Mouse (Mus musculus): ENCODE measurements around the gene Ttc38.
A peak's percentile ranks its signal among the peaks of the same experiment; 100 is the strongest.

Gene Ttc38

DNA sequence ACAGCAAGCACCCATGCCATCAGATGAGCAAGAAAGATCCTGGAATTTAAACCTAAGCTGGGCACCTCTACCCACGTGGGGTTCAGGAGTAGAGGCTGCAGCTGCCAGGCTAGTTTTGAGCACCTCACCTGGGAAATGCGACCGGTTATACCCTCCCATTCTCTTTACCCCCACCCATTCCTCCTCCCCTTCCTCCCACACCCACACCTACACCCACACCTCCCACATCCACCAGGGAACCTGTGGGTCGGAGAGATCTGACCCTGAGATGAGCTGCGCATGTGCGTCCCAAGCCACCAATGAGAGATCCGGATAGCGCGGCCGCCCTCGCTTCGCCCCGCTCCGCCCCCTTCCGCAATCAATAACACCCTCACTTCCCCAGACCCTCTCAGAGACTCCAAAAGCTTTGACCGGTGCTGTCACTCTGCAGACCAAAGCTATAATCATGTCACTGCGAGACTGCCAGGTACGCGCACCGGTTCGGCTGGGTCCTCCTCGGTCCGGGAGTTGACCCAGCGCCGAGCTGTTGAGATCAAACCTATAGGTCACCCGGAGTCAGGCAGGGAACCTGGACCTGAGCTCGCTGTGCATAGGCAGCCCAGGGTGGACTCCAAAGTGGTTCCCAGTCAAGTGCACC is at the start of gene Ttc38:
Ttc38 (plus strand) TSS at position 353 of the 637 bp plus-strand sequence.
- peak; percentile 89 for DNase-seq (ENCODE audit: low spot score)

DNA sequence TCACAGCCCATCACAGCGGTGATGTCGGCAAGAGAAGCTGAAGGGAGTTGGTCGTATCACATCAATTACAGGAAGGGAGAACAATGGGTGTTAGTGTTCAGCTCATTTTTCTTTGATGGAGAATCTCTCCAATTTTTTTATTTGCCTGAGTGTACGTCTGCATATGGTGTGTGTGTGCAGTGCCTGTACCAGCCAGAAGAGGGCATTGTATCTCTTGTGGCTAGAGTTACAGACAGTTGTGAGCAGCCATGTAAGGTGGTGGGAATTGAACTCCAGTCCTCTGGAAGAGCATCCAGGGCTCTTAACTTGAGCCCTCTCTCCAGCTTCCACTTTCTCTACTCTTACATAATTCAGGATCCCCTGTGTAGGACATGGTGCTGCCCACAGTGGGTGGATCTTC is 49.0 kb upstream of the Ttc38 start:
- DNase-seq (ENCODE audit: low spot score) = no peak

DNA sequence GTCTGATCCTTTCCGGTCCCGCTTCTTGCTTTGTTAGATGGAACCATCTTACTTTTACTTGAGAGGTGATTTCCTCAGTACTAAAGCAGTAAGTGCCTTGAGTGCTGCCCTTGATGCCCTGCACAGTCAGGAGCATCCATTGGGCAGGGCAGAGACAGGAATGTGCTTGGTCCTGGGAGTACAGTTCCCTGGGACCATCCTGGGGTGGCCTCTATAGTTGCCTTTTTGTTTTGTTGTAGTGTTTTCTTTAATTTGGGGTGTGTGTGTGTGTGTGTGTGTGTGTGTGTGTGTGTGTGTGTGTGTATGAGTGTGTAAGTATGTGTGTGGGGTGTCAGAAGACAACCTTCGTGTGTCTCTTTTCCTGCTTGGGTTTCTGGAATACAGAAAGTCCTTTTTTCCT is 47.8 kb upstream of the Ttc38 start:
- no peak for DNase-seq (ENCODE audit: low spot score)

DNA sequence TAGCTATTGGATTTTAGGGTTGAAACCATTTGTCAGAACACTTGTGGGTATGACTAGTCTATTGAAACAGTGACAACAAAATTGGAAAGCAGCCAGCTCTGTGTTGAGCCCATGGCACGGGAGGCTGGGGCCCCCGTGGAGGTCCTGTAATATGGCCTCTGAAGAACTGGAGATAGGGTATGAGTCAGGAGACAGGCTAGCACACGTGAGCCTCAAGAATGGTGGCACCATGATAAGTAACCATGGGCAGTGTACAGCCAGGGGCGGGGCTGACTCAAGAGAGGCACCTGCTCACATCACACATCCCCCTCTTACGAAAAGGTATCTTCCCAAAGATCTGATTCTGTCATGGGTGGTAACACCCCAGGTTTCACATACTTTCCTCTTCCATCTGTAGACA is 45.4 kb upstream of the Ttc38 start:
- DNase-seq (ENCODE audit: low spot score) = no peak

DNA sequence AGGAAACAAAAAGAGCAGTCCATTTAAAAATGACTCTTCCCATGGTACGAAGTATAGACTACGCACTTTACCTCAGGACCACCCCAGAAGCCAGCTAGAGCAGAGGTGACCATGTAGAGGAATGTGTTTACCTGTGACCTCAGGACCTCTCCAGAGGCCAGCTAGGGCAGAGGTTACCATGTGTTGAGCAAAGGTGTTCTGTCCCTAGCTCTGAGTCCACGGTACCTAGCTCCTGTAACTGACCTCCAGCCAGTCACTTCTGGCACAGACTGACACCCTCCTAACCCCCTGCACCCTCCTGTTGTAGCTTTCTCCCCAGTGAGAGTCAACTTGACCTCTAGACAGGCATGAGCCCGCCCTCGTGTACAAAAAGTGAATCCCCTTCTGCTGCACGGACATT is 44.6 kb upstream of the Ttc38 start:
- DNase-seq (ENCODE audit: low spot score) = no peak

DNA sequence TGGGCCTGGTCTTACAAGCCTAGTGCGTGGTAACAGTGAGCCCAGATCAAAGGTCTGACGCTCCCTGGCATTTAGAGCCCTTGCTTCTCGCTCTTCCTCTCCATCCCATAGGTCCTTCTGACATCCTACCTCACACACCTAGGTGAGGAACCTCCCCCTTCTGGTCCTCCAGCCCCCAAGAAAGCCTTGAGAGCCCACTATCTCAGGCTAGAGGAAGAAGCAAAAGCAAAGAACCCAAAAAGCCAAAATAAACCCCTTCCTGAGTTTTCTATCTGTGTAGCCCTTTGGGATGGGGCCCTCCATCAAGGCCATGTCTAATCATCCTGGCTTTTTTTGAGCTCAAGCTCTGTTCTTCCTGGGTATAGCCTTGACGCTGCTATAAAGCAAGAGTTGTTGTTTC is 44.1 kb upstream of the Ttc38 start:
- no peak for DNase-seq (ENCODE audit: low spot score)

DNA sequence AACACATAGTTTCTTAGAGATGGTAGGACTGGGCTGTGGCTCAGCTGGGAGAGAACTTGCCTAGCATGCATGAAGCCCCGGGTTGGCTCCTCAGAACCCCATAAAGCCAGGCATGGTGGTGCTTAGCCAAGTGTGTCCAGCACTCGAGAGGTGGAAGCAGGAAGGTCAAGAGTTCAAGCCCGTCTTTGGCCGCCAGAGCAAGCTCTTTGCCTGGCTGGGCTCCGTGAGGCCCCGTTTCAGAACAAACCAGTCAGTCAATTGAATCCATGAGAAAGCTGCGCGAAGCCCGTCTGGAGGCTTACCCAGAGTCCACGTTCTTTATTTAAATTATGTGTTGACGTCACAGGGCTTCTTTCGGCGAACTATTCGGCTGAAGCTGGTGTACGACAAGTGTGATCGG is 43.5 kb upstream of the Ttc38 start:
- no peak for DNase-seq (ENCODE audit: low spot score)

DNA sequence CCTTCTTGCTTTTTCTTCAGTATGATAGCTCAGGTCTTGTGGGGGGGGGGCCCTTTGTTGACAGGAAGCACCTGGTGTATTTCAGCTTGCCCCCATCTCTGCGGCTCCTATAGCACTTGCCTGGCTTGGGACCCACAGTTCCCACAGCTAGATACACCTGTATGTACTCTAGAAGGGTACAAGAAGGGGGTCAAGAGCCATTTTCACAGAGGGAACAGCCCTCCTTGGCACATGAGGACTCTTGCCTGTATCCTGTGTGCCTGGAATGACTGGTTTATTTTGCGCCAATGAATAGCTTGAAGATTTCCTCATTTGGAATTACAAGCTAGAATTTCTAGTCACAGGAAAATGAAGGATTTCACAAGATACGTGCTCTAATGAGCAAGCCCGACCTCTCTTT is 40.7 kb upstream of the Ttc38 start:
- DNase-seq (ENCODE audit: low spot score) = no peak

DNA sequence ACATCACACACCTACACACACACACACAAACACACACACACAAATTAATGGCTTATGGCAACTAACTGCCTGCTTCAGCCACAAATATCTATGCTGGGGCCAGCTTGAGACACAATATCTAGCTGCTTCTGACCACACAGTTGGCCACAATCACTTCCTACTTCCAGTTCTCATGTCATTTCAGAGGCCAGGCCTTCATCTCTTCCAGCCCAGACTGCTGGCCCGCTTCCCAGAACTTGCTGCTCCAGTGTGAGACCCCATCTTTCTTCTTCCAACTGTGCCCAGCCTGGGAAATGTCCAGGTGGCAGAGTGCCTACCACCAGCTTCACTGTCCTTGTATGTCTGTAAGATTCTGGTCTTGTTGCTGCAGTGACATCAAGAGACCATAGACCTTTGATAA is 39.3 kb upstream of the Ttc38 start:
- no peak for DNase-seq (ENCODE audit: low spot score)

DNA sequence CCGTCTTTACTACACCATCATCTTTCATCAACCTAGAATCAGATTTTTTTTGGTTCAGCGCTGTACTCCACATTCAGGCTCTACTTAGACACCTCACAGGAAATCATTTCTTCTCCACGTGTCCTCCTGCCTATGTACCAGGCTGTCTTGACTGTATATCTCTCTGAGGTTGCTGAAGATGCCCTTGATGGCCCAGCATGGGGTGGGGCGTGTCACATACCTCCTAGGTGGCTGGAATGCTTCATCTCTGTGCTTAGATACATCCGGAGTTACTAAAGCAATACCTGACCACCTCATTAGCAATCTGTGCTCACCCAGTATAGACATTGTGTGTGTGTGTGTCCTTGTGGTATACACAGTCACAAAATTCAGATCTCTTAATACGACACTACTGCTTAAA is 36.6 kb upstream of the Ttc38 start:
- DNase-seq (ENCODE audit: low spot score) = no peak

DNA sequence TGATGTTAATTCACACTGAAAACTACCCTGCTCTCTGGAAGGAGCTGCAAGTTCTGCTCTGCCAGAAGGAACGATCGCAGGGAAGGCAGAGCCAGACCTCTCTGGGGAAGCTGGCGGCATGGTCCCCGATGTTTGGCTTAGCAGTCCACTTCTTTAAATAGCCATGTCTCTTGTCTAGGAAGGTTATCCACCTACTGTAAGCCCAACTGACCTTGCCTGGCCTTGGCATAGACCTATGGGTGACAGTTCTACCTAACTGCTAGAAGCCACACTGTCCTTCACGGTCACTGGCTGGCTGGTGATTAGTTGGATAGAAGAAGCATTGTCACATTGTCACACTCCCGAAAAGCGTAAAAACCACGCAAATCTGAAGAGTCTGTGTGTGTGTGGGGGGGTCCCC is 33.4 kb upstream of the Ttc38 start:
- DNase-seq (ENCODE audit: low spot score) = no peak

DNA sequence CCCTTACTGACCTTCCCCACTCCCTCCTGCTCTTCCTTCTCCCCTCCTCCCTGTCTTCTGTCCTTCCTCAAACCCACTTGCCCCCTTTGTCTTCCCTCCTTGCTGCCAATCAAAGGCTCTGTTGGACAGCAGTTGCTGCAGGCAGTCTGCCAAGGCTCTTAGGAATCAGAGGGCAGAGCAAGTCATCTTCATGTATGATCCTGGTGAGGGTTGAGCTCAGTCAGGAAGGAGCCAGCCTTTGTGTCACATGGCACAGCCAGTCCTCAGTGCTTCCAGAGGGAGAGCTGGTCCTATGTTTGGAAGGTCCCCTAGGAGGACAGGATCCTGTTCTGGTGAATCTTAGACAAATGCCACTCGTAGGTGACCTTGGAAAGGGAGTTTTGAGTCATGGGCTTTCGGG is 29.2 kb upstream of the Ttc38 start:
- no peak for DNase-seq (ENCODE audit: low spot score)

DNA sequence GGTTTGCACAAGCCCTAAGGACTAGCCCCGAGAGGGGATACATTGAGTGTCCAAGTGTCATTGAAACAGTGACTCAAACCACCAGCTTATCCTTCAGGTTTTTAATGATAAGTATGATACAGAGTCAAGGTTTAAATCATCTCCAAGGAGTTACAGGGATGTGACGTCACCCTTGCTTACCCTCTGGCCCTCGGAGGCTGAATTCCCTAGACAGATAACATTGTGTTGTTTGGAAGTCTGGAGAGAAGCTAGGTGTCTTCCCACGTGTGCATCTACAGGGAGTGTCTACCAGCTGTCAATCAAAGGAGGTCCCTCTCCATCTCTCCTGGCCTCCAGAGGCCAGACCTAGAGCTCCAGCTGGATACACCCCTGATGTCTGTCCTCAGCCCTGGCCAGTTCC is 25.2 kb upstream of the Ttc38 start:
- DNase-seq (ENCODE audit: low spot score) = no peak

DNA sequence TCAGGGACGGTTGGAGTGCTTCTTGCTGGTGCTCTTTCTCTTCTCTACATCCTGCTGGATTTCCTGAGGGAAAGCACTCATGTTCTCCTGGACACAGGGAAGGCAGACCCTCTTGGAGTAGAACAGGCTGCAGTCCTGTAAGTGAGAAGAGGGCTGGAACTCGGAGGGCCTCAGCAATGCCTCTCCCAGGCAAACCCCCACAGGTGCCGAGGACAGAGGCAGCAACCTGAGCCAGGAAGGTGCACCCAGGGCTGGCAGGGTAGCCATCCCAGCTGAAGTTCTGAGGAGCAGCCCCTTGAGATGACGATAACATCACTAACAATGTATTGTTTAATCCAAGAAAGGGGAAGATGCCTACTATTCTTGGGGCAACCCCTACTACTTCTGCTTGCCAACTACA is 24.7 kb upstream of the Ttc38 start:
- no peak for DNase-seq (ENCODE audit: low spot score)

DNA sequence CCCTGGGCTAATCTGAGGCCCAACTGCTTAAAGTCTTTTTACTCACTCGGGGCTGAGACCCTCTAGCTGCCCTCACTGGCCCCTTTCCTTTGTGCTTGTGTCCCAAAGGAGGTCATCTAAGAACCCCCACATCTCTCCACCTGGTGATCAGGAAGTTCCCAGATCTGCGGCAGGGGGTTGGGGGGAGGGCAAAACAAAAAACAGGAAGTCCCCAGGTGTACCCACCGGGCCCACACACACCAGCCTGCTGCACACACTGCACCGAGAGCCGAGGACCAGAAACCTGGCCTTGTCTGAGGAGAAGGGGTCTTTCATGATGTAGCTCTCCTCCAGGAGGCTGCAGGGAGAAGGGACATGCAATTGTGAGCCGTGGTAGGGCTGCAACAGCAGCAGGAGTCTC is 24.1 kb upstream of the Ttc38 start:
- DNase-seq (ENCODE audit: low spot score) = no peak

DNA sequence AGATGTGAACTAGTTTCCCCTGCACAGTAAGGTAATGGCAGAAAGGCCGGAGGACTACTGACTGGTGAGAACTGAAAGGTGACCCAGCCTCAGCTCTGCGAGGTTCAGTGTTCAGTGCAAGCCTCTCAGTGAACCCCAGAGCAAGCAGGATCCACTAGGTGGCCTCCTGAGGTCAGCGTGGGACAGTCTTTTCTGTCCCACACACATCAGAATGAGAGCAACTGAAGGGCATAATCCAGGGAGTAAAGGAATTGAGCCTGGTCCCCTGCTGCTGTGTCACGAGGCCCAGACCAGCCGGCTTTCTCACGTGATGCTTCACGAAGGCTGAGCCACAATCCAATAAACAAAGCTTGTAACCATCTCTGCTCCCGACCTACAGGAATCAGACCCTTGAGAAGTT is 23.7 kb upstream of the Ttc38 start:
- DNase-seq (ENCODE audit: low spot score) = no peak

DNA sequence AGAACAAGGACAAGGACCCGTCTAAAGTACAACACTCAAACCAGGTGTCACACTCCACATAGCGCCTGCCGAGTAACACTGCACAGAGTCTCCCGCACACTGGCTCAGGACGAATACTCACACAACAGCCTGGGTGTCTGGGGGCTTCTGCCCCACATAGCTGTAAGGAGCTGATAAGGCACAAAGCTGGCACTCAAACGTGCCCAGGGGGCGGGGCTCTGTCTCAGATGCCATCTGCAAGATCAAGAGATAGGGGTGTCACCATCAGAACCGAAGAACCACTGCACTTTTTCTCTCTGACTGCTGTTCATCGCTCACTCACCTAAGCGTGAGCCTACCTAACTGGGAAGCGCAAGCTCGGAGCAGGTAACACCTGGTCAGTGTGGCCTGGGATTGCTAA is 23.0 kb upstream of the Ttc38 start:
- no peak for DNase-seq (ENCODE audit: low spot score)

DNA sequence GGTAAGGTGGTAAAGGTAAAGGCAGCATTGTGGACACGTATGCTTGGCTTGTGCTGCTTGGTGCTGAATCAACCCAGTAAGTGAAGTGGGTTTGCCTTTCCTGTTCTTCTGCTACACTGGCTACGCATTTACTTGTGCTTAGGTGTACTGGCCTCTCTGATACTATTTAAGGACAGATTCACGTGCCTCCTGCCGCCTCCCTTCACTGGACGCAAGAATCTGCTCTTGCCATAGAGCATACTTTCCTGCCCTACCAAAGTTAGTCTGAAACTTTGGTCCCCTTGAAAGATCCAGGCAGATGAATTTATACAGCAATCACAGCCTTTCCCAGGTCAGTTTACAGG is 21.7 kb upstream of the Ttc38 start:
- DNase-seq (ENCODE audit: low spot score) = no peak

DNA sequence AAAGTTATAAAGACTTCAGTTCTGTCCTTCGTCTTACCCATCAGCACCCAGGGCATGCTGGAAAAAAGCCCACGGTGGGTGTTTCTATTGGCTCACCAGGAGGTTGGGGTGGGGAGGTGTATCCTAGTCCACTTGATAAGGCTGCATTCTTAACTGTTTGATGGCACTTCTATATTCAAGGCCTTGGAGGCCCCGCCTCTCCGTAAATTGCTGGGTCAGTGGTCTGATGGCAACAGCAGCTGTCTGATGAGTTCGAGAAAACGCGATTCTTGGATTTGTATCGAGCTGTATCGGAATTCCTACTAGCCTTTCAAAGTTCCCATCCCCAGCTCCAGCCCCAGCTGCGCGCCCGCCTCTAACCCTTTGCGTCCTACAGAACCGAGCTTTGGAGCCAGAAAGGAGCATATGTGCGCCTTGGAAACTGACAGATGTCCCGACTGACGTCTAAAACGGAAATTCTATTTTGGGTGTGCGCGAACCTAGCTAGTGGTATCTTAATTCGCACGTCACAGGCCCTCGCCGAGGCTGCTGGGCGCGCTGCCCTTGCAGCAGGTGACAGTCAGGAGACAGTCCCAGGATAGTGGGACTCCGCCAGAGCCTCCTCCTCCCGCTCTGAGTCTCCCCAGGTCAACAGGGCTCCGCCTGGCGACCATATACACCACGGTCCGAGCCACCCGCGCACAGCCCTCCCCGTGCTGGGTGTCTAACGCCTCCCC is 21.1 kb upstream of the Ttc38 start:
- peak; percentile 55 for DNase-seq (ENCODE audit: low spot score)

DNA sequence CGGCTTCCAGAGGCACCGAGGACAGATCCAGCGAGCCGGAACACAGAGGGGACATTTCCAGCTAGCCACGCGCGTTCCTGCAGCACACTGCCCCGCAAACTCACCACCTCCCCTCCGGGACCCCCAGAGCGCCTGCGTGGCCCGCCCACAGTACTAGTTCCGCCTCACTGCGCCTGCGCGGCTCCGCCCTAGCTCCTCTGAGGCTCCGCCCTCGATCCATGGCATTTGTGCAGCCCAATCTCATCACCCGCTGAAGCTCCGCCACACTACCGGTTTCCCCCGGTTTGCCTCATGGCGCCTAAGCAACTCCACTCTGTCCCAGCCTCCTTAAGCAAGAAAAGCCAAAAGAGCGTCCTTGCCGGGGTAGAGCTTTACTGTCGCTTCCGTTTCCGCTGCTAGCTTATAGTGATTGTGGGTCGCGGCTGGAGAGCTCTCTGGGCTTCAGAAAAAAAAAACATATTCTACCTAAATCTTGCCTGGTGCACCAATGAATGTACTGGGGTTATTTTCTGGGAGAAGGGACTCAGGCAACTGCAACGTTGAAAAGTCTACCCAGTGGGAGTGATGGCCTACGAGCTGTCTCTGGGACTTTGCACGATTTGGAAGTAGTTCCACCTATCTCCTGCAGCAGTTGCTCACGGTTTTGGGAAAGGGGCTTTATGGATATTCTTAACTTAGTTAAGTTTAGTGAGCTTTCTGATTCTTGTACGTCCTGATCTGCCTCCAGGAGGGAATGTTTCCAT is 20.4 kb upstream of the Ttc38 start, which contains the start of gene Cdpf1:
Cdpf1 (minus strand) TSS at position 163 of the 743 bp plus-strand sequence.
- DNase-seq (ENCODE audit: low spot score) = peak; percentile 99

DNA sequence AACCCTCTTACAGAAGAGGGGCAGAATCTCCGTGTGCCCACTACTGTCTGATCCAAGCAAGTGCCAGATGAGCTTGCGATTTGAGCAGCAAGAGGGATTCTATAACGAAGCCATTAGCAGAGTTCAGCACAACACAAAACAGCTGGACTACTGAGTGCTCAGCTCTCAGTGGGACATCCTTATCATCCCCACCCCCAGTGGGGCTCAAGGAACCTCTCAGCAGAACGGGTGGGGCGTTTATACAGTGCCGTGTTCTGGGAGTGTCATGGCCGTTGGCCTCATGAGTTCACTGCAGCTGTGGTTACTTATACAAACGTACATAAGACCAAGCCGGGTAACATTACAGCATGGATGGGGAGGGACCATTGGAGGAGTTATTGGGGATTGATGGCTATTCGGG is 18.7 kb upstream of the Ttc38 start:
- no peak for DNase-seq (ENCODE audit: low spot score)

DNA sequence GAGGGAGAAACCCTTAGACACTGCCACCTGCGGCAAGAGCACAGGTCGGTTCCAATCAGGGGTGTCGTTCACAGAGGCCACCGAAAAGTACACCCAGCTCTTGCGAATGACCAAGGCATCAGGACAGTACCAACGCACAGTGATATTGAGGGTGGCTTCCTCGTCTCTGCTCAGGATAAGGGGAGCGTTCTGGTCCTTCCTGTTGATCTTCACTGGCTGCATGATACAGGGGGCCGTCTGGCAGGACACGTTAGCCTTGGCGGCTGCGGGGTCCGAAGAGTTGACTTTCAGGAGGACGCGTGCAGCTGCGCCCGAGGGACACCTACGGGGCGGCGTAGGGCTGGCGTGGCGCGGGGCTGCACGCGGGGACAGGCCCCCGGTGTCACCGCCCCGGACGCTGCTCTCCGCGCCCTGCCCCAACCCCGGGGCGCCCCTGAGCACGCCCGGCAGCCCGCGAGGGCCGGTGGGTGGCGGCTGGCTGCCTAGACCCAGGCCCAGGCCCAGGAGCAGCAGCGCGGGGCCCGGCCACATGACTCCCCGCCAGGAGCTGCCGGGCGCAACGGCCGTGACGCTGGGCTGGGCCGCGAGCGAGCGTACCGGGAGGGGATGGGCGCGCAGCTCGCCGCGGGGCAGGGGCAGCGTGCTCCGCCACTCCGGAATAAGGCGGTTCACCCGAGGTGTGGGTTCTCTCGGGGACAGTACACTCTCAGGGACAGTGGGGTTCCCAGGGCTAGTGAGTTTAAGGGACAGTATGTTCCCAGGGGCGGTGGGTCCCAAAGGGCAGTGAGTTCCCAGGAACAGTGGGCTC is 10.7 kb upstream of the Ttc38 start, which contains the start of gene Pkdrej:
Pkdrej (minus strand) TSS at position 532 of the 808 bp plus-strand sequence.
- peak; percentile 51 for DNase-seq (ENCODE audit: low spot score)

DNA sequence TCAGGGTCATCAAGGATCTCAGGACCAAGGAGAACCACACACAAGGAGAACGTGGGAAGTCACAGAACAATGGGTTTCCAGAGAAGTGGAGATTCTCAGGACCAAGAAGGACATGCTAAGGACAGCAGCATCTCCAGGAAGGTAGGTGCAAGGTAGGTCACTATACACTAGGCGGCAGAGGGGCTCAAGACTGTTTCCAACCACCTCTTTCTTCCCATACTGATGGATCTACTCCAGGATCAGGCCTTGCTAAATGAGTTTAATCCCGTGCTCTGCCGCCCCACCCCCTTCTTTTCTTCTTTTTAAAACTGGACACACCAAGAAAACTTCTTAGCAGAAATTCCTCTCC is 10.1 kb upstream of the Ttc38 start:
- DNase-seq (ENCODE audit: low spot score) = peak; percentile 48

All from embryo, embryonic 10 days (tissue).